Mouse (Mus musculus) ES-Bruce4 (cell line): ENCODE data around the gene Pphln1. TPM values are rescaled to one million over a fixed set of nuclear protein-coding genes. Genes with fewer than 3 reads are reported as not detected.

Experiments used
- H3K27ac ChIP-seq: 2 replicates; pipeline ENCODE4 v1.5.1; 2012; ENCODE audit warnings: low read length, inconsistent platforms; ENCODE audit not compliant: insufficient read depth
- H3K27me3 ChIP-seq: 2 replicates; pipeline ENCODE4 v1.6.1; 2012; ENCODE audit warnings: mild to moderate bottlenecking, low read length, inconsistent platforms; ENCODE audit not compliant: control insufficient read depth, poor library complexity, insufficient read depth, severe bottlenecking
- H3K36me3 ChIP-seq: 2 replicates; pipeline ENCODE4 v1.6.1; 2012; ENCODE audit warnings: inconsistent platforms, mild to moderate bottlenecking, low read length, moderate library complexity; ENCODE audit not compliant: control insufficient read depth, poor library complexity, insufficient read depth, severe bottlenecking
- H3K4me1 ChIP-seq: one replicate; pipeline ENCODE4 v1.8.1; 2011; ENCODE audit warnings: low read length; ENCODE audit not compliant: control insufficient read depth, insufficient read depth
- H3K4me3 ChIP-seq: 2 replicates; pipeline ENCODE4 v1.5.1; 2011; ENCODE audit warnings: low read depth, mild to moderate bottlenecking, low read length
- H3K9ac ChIP-seq: 2 replicates; pipeline ENCODE4 v1.6.1; 2012; ENCODE audit warnings: low read depth, mild to moderate bottlenecking, inconsistent platforms; ENCODE audit not compliant: poor library complexity, severe bottlenecking
- H3K9me3 ChIP-seq: replicated peaks from 2 replicates; pipeline ENCODE4 v1.6.1; 2012; ENCODE audit warnings: mild to moderate bottlenecking, low read length, inconsistent platforms; ENCODE audit not compliant: control insufficient read depth, poor library complexity, insufficient read depth, severe bottlenecking
- CTCF ChIP-seq: IDR thresholded peaks from one replicate; pipeline ENCODE4 v1.8.1; 2011; ENCODE audit warnings: low read depth, low read length
- EP300 ChIP-seq: IDR thresholded peaks from 2 replicates; pipeline ENCODE4 v1.6.1; 2011; ENCODE audit warnings: low read depth, low read length; ENCODE audit not compliant: insufficient read depth
- POLR2A ChIP-seq: IDR thresholded peaks from one replicate; pipeline ENCODE4 v1.8.1; 2011; ENCODE audit warnings: low read length; ENCODE audit not compliant: insufficient read depth
- polyA plus RNA-seq: library from polyadenylated mRNA; stranded (reverse); fragments of >200 nt; gene quantifications from 2 replicates; pipeline ENCODE4 v1.2.4, GENCODE M21; 2011; ENCODE audit warnings: low read depth; ENCODE audit not compliant: missing spikeins, insufficient read depth, insufficient read length

Pphln1 gene
- polyA plus RNA-seq, 1 experiment, result 65.8 TPM

DNA sequence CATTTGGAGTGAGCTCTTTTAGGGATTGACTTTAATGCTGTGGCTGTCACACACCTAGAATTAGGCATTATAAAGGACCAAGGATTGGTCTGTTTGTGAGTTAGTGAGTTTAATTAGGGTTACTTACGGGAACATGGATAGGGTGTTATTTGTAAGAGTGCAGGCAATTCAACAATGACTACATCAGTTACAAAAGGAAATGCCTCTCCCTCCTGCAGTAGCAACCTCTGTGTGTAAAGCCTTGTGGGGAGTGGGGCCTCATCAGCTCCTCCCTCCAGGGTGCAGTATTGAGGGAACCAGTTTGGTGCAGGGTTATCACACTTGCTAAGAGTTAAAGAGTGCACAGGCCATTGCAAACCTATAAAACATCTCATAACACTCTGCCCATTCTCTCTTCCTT lies 73.9 kb downstream of the Pphln1 start:
- Histone ChIP-seq H3K4me1 (no peaks in the 10 kb centered on the region), H3K27ac (no peak overlapping the region), H3K27me3 (no peaks in the 10 kb centered on the region), H3K9me3 (no peaks in the 10 kb centered on the region), H3K36me3 (no peaks in the 10 kb centered on the region), H3K4me3 (no peak overlapping the region), H3K9ac (no peak overlapping the region)
- no peak for TF ChIP-seq POLR2A
- no peak for TF ChIP-seq EP300
- no peak for TF ChIP-seq CTCF

DNA sequence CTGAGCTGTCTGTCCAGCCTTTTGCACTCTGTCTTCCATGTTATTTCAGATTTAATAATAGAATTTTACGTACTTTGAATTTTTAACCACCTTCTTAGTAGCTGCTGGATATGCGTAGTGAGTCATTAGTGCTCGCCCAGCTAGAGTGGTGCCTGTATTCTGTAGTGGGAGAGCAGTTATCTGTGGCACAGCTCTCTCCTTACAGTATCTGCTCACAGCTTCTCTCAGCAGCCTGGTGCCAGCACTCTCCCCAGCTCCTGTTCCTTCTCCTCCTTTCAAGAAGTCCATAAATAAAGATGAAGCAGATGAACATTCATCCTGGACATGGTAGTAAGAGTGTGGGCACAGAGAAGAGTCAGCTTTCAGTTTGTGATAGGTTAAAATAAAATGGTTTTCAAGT lies 76.1 kb downstream of the Pphln1 start:
- H3K27ac ChIP-seq, result no peak overlapping the region
- H3K9me3 ChIP-seq, result no peaks in the 10 kb centered on the region
- TF ChIP-seq POLR2A (no peak), CTCF (no peak), EP300 (no peak)
- H3K4me3 ChIP-seq, result no peak overlapping the region
- H3K4me1 ChIP-seq, result no peaks in the 10 kb centered on the region
- H3K36me3 ChIP-seq, result no peaks in the 10 kb centered on the region
- no peaks in the 10 kb centered on the region for H3K27me3 ChIP-seq
- H3K9ac ChIP-seq, result no peak overlapping the region

GRCm38 (mm10) chr15:93475688-93476087 lies 77.5 kb downstream of the Pphln1 start:
- Histone ChIP-seq H3K27ac (no peak overlapping the region), H3K4me3 (no peak overlapping the region), H3K27me3 (no peaks in the 10 kb centered on the region), H3K4me1 (no peaks in the 10 kb centered on the region), H3K9me3 (no peaks in the 10 kb centered on the region), H3K9ac (no peak overlapping the region), H3K36me3 (no peaks in the 10 kb centered on the region)
- TF ChIP-seq CTCF (no peak), POLR2A (no peak), EP300 (no peak)

GRCm38 (mm10) chr15:93477729-93478128 lies 79.6 kb downstream of the Pphln1 start:
- TF ChIP-seq EP300, result no peak
- no peak for TF ChIP-seq CTCF
- no peaks in the 10 kb centered on the region for H3K9me3 ChIP-seq
- H3K27me3 ChIP-seq, result no peaks in the 10 kb centered on the region
- no peak overlapping the region for H3K27ac ChIP-seq
- no peaks in the 10 kb centered on the region for H3K4me1 ChIP-seq
- H3K36me3 ChIP-seq, result no peaks in the 10 kb centered on the region
- H3K9ac ChIP-seq, result no peak overlapping the region
- no peak overlapping the region for H3K4me3 ChIP-seq

- H3K27ac ChIP-seq, result no peak overlapping the region
- TF ChIP-seq CTCF, result no peak
- TF ChIP-seq EP300, result no peak
- TF ChIP-seq POLR2A, result no peak
- no peaks in the 10 kb centered on the region for H3K27me3 ChIP-seq
- H3K4me3 ChIP-seq, result no peak overlapping the region
- H3K9ac ChIP-seq, result no peak overlapping the region
- no peaks in the 10 kb centered on the region for H3K36me3 ChIP-seq
- H3K9me3 ChIP-seq, result no peaks in the 10 kb centered on the region
- H3K4me1 ChIP-seq, result no peaks in the 10 kb centered on the region
Measured at GRCm38 (mm10) chr15:93478676-93479075, 80.5 kb downstream of the Pphln1 start.

- no peak overlapping the region for H3K9ac ChIP-seq
Measured at GRCm38 (mm10) chr15:93479445-93479844, 81.3 kb downstream of the Pphln1 start.

More at GRCm38 (mm10) chr15:93479445-93479844, 81.3 kb downstream of the Pphln1 start:
- no peaks in the 10 kb centered on the region for H3K27me3 ChIP-seq
- no peaks in the 10 kb centered on the region for H3K36me3 ChIP-seq
- TF ChIP-seq CTCF (no peak), EP300 (no peak), POLR2A (no peak)
- no peak overlapping the region for H3K4me3 ChIP-seq
- no peaks in the 10 kb centered on the region for H3K4me1 ChIP-seq
- no peak overlapping the region for H3K27ac ChIP-seq
- no peaks in the 10 kb centered on the region for H3K9me3 ChIP-seq
